Mouse (Mus musculus) brain, adult 2 months (tissue): ENCODE measurements around the gene Snrnp25.
A peak's percentile ranks its signal among the peaks of the same experiment; 100 is the strongest.

Experiments used
- DNase-seq: peaks from one replicate; pipeline ENCODE4 v3.0.0; 2011; ENCODE audit warnings: low read depth, low spot score

The Snrnp25 gene

DNA sequence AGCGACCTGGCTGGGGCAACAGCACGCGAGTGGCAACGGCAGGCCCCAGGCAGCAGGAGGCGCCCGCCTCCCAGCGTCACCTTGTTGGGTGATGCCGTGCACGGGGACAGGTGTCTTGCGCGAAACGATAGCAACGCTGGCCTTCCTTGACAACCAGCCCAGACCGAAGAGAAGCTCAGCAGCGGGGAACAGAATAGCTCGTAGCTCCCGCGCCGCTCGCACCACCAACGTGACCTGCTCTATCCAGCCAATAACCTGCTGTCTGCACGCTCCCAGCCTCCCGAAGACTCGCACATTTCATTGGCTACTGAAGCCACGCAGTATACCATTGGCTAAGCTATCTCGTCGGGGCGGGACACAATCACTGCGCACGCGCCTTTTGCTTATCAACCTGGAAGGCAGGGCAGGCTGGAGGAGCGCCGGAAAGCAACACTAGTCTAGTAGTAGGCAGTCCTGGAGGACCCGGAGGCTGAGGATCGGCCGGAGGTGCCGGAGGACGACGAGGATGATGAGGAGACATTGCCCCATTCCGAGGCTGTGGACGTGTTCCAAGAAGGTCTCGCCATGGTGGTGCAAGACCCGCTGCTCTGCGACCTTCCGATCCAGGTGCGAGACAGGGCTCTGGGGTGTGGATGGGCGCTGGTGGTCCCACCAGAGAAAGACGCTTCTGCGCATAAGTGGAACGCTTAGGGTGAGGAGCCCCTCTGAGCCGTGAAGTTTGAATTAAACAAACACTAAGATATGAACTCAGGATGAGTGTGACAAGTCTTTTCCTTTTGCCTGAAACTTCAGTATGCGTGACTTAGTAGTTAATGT is at the start of gene Snrnp25:
Snrnp25 (plus strand) TSS at position 358 of the 816 bp plus-strand sequence.
- peak; percentile 99 for DNase-seq

GRCm38 (mm10) chr11:32156854-32157630 is 48.2 kb upstream of the Snrnp25 start:
- no peak for DNase-seq

GRCm38 (mm10) chr11:32157791-32158594 is 47.2 kb upstream of the Snrnp25 start:
- DNase-seq: peak; percentile 90

DNA sequence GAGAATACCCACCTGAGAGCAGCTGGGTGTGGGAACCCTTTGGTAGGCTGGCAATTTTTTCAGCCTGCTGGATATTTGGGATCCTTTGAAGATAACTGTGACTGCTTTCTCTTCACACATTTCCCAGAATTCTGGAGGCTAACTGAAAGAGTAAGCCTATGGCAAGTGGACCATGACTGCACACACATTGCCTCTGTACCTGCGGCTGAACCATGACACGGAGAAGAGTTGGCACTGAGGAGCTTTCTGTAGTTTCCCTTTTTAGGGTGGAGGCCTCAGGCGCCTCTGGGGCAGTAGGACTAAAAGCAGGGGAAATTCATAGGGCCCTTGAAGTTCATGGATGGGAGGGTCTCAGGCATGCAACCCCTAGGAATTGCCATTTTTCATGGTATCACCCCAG is 46.0 kb upstream of the Snrnp25 start:
- DNase-seq: no peak

GRCm38 (mm10) chr11:32160341-32160740 is 44.9 kb upstream of the Snrnp25 start:
- DNase-seq: no peak

DNA sequence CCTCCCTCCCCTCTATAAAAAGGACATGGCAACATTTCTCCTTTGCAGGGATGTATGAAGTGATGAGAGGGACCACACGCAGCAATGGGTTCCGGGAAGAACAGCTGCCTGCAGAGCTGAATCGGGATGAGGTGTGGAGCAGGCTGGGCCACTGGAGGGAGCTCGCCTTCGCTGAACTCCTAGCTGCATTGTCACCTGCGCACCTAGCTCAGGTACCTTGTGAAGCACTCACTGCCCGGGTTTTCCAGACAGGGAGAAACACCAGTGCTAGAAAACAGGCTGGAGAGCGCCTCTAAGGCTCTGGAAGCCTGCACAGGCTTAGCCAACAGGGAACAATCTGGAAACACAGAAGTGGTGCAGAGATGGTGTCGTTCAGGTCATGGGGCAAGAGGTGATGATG is 43.7 kb upstream of the Snrnp25 start:
- peak; percentile 82 for DNase-seq

DNA sequence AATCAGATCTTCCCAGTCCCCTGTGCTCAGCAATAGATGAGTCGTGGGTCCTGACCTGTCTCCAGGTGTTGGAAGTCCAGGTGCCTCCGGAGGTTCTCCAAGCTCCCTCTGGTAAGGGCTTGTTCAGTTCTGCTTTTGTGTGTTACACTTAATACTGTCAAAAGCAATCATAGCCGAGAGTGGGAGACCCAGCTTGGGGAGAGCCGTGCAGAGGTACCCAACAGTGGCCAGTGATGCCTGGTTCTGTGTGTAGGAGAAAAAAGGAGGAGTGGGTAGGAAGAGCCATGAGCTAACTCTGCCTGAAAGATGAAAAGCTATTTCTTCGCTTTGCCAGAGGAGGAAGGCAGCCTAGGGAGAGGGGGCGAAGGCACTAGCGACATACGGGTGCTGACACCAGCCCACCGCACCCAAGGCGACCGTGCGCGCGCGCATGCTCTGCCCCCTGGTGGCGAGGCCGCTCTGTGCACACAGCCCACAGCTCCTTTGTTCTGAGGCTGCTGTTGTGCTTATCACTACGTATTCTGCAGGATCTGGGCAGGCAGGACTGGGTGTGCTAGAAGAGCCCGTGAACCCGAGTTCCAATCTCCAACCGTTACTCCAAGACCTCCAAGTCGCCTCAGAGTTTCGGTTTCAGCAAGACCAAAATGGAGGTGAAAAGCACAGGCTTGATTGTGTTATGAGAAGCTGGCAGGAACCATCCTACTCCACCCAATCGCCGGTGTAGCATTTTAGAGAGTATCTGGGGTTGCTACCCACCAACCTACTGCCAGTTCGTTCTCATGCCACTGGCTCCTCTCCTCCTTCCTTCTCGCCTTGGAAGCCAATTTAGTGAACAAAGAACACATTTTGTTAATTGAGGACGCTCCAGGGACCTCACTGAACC is 43.1 kb upstream of the Snrnp25 start:
- peak; percentile 89 for DNase-seq

- no peak for DNase-seq
These were observed 38.5 kb upstream of the Snrnp25 start for GRCm38 (mm10) chr11:32166683-32167082.

- no peak for DNase-seq
These were observed 26.7 kb upstream of the Snrnp25 start for GRCm38 (mm10) chr11:32178506-32178905.

GRCm38 (mm10) chr11:32181246-32181645 is 24.0 kb upstream of the Snrnp25 start:
- no peak for DNase-seq

DNA sequence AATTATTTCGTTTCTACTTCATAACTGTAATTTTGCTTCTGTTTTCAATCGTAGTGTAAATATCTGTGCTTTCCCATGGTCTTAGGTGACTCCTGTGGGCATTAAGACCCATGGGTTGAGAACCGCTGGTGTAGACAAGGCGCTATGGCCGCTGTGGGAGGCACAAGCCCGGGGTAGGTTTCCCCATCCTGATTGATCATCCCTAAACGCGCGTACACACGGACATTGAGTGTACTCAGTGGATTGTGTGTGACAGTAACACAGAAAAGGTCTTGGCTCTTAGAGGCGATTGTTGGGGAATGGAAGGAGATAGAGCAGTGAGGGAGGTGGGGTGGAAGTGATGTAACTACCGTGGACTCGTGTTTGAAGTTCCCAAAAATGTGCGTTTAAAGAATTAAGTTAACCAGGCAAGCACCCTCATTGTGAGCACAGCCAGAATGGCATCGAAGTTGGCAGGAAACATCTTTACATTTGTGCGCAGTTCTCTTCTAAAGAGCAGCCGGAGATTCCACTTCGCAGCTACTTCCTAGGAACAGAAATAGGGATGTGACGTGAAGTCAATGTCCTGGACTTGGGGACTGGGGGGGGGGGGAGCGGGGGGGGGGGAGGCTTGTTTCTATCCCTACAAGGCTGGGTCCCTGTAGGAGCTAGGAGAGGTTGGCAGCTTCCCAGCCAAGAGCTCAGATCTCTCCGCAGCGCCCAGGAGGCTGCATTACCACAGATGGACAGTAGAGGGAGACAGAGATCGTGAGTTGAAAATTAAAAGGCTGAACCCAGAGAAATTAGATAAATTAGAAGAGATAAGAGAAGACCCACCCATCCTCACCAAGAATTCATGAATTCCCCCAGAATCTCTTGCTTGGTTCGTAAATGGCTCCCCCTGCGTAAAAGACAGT is 23.0 kb upstream of the Snrnp25 start:
- peak; percentile 89 for DNase-seq

DNA sequence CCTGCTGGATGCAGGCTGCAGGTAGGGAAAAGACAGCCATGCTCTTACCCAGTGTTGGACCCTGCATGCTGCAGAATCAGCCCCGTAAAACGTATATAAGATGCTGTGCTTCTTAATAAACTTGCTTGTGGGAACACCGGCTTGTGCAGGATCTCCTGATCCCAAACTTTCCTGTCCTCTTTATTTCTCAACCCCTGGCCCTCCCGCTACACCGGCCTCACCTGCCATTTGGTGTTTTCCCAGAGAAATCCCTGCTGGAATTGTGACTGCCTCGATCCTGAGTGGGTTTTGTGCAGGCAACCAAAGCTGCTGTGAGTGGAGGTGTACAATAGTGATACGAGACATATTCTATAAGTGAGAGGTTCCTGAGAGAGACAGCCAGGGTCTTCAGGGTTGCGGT is 20.7 kb upstream of the Snrnp25 start:
- DNase-seq: no peak

DNA sequence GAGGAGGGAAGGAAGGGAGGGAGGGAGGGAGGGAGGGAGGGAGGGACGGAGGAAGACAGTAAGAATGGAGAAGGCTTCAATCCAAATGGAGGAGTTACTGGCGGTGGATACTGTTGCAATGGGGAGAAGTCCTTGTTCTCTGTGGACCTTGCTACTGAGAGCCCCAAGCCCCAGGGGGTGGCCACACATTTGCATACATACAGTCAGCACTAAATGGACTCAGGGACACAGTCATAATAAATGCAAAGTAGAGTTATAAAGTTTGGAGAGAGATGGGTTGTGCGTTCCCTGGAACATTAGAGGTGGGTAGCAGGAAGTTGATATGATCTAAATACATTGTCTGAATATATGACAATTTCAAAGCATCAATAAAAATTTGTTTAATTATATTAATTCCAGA is 19.2 kb upstream of the Snrnp25 start:
- no peak for DNase-seq

DNA sequence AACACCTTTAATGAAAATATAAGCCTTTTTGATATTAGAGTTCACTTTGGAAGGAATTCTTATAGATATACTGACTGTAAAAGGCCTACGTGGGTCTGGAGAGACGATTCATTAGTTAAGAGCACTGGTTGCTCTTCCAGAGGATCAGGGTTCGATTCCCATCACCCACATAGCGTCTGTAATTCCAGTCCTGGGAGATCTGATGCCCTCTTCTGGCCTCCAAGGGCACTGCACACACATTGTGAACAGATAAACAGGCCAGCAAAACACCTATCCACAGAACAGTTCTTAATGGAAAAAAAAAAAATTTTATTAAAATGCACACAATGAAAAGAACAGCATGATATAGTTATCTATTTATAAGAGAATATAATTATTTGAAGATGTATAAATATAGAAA is 18.0 kb upstream of the Snrnp25 start:
- no peak for DNase-seq

DNA sequence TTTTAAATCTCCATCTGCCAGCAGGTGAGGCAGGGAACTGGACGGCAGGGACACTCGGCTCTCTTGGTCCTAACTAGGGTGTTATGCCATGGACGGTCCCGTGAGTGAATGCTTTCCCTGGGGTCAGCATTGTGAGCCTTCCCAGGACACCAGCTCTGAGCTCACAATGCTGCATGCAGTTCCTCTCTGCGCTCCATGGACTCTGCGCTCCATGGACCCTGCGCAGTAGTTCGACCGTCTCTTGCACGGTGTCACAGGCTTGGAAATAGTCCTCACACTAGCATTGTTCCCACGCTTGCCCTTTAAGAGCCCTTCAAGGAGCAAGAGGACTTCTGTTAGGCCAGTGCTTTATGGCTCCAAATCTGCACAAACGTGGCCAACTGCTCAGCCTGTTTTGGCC is 16.3 kb upstream of the Snrnp25 start:
- no peak for DNase-seq

DNA sequence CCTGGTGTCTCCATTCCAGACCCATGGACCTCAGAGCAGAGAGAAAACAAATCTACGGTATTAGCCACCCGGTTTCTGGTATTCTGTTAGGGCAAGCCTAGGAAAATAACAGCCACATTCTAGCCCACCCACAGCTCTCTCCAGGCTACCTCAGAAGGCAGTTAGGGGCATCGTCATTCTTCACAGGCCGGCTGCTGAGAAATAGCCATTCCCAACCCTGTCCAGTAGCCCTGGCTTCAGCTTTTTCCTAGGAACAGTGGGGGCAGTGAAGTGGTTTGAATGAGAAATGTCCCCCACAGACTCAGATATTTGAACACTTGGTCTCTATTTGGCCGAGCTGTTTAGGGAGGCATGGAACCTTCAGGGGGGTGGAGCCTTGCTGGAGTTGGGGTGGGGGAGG is 15.8 kb upstream of the Snrnp25 start:
- DNase-seq: no peak

DNA sequence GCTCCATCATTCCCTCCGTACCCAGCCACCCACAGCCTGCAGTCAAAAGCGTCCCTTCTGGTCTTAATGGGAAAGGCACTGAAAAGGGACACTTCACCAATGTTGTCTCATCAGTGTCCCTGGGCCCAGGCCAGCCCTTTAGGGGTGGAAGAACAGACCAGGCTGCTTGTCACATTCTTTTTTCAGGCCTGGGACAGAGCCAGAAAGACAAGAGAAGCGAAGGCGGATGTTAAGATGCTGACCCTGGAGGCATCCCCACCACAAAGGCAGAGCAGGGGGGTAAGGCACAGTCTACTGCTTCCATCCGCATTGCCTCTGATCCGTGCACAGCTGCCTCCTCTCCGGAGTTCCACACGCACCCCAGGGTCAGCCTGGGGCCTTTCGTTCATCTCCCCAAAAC is 15.1 kb upstream of the Snrnp25 start:
- DNase-seq: no peak

DNA sequence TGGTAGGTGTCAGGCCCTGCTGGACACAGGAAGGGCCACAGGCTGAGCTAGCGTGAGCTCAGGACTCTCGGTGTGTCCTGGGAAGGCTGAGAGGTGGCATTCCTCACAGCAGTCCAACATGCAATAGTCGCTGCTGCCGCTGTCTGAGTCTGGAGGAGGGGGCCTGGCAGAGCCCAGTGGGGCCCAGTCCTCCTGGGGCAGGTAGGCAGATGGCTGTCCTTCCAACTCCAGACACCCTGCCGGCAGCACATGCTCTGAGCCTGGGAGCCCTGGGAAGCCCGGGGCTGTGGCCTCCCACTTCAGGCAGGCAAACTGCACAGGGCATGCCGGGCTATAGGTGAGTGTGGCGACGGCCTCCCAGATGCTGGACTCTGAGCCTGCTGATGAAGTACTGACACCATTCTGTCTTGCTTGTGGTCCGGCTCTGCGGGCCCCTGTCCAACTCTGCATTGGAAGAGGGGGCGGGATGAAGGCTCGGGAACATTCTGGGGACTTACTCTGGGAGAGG is 14.6 kb upstream of the Snrnp25 start:
- DNase-seq: no peak

DNA sequence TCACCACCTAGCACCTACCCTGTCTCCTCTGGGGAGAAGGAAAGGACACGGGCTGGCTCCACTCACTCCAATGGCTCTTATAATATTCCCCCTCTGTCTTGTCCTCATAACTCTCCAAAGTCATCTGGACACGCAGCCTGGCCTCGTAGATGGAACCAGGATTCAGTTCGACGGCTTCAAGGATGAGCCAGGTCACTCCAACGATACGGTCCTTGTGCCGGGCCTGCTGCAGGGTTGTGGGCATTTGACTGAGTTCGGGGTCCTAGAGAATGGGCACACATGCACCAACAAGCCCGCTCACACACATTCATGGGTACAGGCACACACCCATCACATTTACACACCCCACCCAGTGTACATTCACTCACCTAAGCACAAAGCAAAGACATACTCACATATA is 12.1 kb upstream of the Snrnp25 start:
- no peak for DNase-seq

GRCm38 (mm10) chr11:32194086-32194485 is 11.1 kb upstream of the Snrnp25 start:
- DNase-seq: no peak
